Mouse (Mus musculus) urinary bladder, adult 18-20 months (tissue): ENCODE data around the gene Bag5.
"Not testable (repeated sequence)": the region's sequence is repeated elsewhere in the genome, so short reads cannot be mapped to it uniquely, and the experiment has no call there.

ENCODE experiments used
- DNase-seq, 2 experiments: peaks; one replicate each; pipeline ENCODE4 v3.0.0; 2022; ENCODE audit warnings: low spot score in 2 of 2, mixed read lengths in 2 of 2

Bag5 gene

GRCm38 (mm10) chr12:111675797-111676580 lies 37.1 kb downstream of the Bag5 start:
- no peak for DNase-seq

- no peak for DNase-seq
Measured at GRCm38 (mm10) chr12:111674850-111675486, 38.1 kb downstream of the Bag5 start.

- DNase-seq = peak in 1 of 2 experiments; percentile 37
Measured at GRCm38 (mm10) chr12:111672581-111672980, 40.5 kb downstream of the Bag5 start.

- DNase-seq = peak; percentile 44 to 56
Measured at GRCm38 (mm10) chr12:111672176-111672575, 40.9 kb downstream of the Bag5 start, which contains the start of gene Ckb. Gene Ckb, minus strand, starts transcription at chr12:111672338.

GRCm38 (mm10) chr12:111671431-111671902 lies 41.6 kb downstream of the Bag5 start:
- DNase-seq = peak in 1 of 2 experiments; percentile 29

GRCm38 (mm10) chr12:111670976-111671375 lies 42.1 kb downstream of the Bag5 start:
- DNase-seq = no peak

GRCm38 (mm10) chr12:111670371-111670971 lies 42.6 kb downstream of the Bag5 start:
- DNase-seq = no peak

GRCm38 (mm10) chr12:111669961-111670360 lies 43.1 kb downstream of the Bag5 start:
- no peak for DNase-seq

- peak in 1 of 2 experiments; percentile 48 for DNase-seq
Measured at GRCm38 (mm10) chr12:111669000-111669788, 43.9 kb downstream of the Bag5 start.

- DNase-seq = peak; percentile 89 to 90
Measured at GRCm38 (mm10) chr12:111668457-111668912, 44.6 kb downstream of the Bag5 start.

GRCm38 (mm10) chr12:111667421-111667820 lies 45.6 kb downstream of the Bag5 start:
- no peak for DNase-seq

GRCm38 (mm10) chr12:111666380-111666779 lies 46.7 kb downstream of the Bag5 start:
- no peak for DNase-seq

- no peak for DNase-seq
Measured at GRCm38 (mm10) chr12:111665041-111665880, 47.8 kb downstream of the Bag5 start.

- DNase-seq = no peak
Measured at GRCm38 (mm10) chr12:111664144-111664634, 48.9 kb downstream of the Bag5 start.

- no peak for DNase-seq
Measured at GRCm38 (mm10) chr12:111663228-111664143, 49.6 kb downstream of the Bag5 start.

- DNase-seq = not testable (repeated sequence)
Measured at GRCm38 (mm10) chr12:111661554-111661953, 51.5 kb downstream of the Bag5 start.

GRCm38 (mm10) chr12:111660628-111661027 lies 52.4 kb downstream of the Bag5 start:
- DNase-seq = no peak
